Mouse (Mus musculus) cerebellum, adult 11-12 months (tissue): ENCODE measurements at regions not wholly inside any gene's neighbourhood (a gene's known extent, or its start where the extent isn't known, plus 50 kb on each side); places are given as distances from the start of the nearest gene placed in this dataset.

Experiments used
- DNase-seq: peaks from one replicate; pipeline ENCODE4 v3.0.0; 2022

DNA sequence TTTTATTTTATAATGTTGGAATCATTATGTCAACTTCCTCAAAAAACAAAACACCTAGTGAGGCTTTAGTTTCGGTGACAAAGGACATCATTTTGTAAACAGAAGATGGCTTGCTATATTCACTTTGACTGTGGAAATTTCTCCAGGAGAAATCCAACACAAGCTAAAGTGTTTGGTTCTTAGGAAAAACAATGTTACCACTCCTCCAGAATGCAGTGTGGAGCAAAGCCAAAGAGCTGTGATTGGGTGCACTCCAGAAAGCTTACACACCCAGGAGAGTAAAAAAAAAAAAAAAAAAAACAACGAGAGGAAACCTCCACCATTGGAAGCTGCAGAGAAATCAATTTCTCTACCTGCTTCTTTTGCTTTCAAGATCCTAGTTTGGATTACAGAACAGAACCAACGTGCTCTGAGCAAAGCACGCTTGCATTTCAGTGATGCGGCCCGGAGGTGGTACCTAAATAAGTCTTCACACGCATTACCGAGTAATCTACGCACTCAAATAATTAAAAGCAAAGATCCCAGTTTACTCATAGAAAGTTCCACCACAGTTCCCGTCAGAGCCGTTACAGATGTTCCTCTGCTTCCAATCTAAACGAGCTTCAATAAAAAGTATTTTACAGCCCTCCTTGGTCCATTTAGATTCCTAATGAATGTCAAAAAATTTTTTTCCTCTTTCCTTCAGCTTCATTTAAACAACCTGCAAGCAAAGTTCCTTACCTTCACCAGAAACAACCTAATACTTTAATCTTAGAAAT, 199.5 kb upstream of the Gk2 start:
- no peak for DNase-seq

- no peak for DNase-seq
Observed at GRCm38 (mm10) chr5:97655266-97655665, 198.4 kb upstream of the Gk2 start.

- DNase-seq: no peak
Observed at GRCm38 (mm10) chr5:97654414-97654813, 197.6 kb upstream of the Gk2 start.

DNA sequence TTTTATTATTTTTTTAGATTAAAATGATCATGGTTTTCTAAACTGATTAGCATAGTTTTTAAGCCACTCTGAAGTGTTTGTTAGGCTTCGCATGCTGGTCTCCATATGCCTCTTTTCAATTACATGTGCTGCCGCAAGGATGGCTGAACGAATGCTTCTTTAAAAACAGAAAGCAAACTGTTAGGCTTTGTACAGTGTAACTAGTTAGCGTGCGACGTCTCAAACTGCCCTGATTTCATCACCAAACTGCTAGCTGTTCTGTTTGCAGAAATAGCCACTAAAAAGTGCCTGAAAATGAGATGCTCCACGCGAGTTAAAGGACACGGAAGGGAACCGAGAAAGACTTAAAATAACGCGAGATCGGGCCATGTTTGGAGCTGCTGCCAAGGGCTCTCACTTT, 185.4 kb upstream of the Gk2 start:
- DNase-seq: no peak

DNA sequence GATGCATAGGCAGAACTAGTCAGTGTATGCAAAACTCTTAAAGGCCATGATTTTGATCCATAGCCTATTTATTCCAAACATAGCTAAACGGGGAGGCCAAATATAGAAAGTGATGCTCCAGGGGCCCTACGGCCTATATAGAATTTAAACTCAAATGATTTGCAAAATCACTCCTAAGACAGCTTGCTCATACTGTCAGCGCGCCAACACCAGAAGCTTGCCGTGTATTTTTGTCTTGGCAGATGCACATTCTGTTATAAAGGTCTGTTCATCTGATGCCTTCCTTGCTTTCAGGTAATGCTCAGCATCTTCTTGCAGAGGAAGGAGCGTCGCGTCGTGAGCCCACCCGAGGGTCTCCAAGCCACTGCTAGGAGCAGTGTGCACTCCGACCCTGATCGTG, 184.8 kb upstream of the Gk2 start:
- DNase-seq: peak; percentile 43

- no peak for DNase-seq
Observed at GRCm38 (mm10) chr5:97636357-97636756, 179.5 kb upstream of the Gk2 start.

DNA sequence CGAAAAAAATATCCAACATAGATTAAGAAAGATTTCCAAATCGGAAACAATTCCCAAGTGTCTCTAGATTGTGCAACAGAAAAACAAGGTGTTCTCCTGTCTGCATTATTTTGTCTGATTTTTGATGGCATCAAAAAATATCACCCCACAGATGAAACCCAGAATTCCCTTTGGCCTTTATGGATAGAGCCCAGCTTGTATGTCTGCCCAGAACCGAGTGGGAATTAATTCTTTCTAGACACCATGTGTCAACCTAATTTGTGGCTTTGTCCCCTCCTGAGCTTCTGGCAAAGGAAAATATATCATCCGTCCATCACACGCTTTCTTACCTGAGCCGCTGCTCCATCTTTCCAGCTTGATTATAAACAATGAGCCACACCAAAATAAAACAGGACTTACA, 176.9 kb upstream of the Gk2 start:
- DNase-seq: peak; percentile 56

DNA sequence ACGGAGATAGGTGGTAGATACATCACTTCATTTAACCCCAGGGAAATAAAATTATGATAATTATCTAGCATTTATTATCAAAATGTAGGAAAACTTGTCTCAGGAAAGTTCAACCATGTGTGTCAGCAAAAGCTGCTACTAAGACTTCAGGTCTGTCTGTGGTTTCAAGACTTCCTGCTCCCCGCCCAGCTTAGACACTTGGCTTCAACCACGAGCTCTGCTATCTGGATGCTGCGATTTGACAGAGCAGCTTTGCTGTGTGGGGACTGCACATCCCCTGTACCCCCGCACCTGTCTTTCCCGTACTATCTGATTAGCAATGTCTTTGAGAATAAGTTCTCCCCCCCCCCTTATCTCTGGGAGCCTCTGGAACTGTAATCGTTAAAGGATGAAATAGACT, 176.0 kb upstream of the Gk2 start:
- no peak for DNase-seq

- no peak for DNase-seq
Observed at GRCm38 (mm10) chr5:97625200-97625599, 168.4 kb upstream of the Gk2 start.

DNA sequence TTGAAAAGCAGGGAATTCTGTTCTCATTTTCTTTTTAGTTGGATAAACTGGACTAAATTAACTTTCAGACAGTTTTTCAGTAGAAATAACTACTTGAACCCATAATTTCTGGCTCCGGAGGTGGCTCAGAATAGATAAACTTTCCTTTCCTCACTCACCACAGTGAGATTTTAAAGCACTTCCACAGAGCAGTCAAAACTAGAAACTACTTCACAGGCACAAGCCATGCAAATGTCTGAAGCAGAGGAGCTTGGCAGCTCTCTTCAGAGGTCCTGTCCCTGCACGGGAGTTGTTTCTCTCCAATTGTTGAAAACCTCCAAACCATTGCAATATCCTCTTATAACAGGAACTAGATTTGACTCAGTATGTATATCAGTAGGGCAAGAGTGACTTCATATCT, 163.1 kb upstream of the Gk2 start:
- no peak for DNase-seq

DNA sequence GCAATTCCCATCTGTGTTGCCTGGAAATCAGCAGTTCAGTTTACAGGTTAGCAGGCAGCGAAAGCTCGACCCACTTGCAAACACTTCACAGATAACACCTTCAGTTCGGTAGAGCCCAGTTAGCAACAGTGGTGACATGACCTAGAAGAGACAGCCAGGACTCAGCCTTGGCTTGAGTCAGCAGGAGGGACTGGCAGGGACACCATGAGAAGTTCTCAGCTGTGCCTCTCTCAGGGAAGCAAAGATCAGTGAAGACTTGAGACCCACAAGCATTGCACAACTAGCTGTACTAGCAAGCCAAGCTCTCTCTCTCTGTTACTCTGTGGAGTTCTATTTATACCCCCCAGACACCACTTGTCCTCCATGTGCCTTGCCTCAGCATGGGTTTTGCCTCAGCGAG, 161.6 kb upstream of the Gk2 start:
- no peak for DNase-seq

DNA sequence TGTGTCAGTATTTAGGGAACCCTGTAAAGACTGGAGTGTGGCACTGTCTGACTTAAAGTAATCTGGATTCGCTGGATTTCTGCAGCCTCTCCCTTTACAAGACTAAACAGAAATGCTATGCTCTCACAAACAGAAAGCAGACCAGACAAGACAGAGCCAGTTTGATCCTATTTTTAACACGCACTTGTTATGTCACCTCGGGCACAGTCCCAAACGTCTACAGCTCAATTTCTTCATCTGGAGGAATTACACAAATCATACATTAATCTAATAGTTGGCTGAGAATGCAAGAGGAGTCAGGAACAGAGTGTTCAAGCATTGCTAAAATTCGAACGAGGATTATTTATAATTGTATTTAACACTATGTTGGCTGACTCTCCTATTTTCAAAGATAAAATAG, 145.4 kb upstream of the Gk2 start:
- DNase-seq: no peak

GRCm38 (mm10) chr5:97601384-97601783, 144.6 kb upstream of the Gk2 start:
- no peak for DNase-seq

DNA sequence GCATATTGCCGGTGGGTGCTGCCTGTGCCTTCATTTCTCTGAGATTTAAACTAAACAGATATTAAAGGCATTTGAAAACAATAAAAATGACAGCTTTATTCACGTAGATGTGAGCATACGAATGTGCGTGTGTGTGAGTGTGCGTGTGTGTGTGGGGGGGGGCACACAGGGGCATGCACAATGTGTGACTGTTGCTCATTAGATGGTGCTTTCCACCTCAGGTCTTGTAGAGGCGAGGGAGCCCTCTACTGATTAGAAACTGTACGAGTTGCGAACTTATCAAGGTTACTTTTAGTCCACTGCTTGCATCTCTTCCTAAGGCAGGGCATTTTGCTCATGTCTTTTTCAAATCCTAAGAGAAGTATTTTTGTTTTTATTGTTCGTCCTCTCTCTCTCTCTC, 141.9 kb upstream of the Gk2 start:
- DNase-seq: peak; percentile 10

DNA sequence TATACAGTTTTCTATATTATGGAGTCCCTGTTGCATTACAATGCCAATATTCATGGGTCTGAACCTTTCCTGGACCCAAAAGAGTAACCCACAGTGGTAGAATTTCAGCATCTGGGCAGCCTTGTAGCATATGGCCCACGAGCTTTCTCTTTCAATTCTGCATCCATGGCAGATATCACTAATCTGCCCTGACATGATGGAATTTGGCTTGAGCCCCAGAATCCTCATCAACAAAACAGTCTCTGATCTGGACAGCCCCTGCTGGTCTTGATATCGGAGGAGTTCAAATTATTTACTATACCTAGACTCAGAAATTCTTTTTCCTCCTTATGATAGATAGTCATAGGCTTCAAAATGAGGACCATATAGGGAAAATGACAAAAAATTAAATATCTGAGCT, 139.1 kb upstream of the Gk2 start:
- DNase-seq: no peak

- DNase-seq: no peak
Observed at GRCm38 (mm10) chr5:97594081-97594480, 137.3 kb upstream of the Gk2 start.

DNA sequence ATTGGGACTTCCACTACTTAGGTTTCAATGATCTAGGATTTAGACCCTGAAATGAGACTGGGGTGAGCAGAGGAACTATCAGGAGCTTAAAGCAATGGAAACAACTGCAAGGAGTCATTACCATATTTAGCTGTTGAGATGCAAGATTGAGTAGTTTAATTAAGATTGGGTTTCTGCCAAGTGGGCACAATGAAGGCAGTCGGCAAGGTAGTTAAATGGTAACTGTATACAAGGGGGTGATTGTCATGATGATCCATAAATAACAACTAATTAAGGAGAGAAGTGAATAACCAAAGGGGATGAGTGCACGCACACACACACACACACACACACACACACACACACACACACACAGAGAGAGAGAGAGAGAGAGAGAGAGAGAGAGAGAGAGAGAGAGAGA, 125.7 kb upstream of the Gk2 start:
- DNase-seq: no peak

- DNase-seq: peak; percentile 4
Observed at GRCm38 (mm10) chr5:97565486-97565885, 108.7 kb upstream of the Gk2 start.

DNA sequence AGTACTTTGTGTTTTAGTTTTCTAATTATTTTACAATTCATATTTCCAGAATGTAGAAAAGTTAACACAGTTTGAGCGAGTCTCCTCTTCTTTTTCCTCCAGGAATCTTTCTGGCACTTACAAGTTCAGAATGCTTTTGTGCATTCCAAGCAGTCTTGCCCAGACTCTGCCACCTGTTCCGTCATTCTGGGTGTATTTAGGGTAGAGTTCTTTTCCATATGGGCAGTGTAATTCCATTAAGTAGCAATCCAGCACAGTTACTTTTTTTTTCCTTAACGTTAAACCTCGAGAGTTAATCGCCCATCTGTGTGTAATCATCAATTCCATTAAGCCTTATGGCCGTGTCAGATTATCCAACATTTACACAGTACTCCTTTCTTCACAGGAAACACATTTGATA, 106.9 kb upstream of the Gk2 start:
- no peak for DNase-seq

DNA sequence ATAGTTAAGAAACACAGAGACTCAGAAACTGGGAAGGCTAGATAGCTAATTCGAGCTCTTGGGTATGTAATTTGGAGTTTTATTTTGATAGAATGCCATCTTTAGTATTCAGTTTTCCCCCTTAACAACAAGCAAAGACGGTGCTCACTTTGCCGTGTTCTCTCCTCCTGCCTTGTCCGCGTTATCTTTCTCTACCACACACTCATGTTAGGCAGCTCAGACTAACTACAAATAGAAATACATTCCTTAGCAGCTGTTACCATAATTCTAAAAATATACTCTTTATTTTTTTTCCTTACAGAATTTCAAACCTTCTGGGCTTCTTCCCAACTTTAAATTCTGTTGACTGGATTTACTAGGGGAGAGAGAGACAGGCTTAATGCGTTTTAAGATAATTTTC, 97.5 kb upstream of the Gk2 start:
- DNase-seq: no peak

GRCm38 (mm10) chr5:97553122-97553521, 96.3 kb upstream of the Gk2 start:
- DNase-seq: no peak

GRCm38 (mm10) chr5:97537492-97538257, 80.9 kb upstream of the Gk2 start:
- DNase-seq: no peak

DNA sequence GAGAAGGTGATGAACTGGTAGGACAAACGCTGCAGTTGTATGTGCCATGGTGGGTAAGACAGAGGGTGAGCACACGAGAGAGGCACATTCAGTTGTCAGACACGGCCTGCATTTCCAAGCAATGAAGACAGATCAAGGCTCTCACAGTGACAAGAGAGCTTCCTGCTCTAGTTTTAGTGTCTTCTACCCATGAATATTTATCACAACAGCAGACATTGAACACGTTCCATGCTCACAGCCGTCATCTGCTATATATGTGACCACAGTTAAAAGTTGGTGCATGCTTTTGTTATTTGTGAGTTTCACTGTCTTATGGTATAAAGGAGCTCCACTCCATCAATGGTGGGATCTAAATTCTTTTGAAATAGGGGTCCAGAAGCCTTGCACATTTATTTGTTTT, 76.9 kb upstream of the Gk2 start:
- no peak for DNase-seq

DNA sequence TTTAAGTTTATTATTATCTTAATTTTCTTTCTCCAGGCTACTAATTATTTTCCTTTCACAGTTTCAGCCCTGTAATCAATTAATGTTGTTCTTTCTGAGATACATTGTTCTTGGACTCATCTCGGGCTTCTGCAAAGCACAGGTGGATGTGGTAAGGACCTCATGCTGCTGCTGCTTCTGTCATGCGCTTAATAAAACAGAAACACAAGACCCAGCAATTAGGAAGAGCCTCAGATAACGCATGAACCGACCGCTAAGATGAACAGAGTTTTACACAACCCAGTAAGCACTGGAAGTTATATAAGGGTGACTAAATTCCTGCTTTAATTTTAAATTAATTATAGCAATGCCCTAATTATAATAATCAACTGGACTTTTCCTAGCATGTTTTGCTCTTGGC, 70.7 kb upstream of the Gk2 start:
- peak; percentile 27 for DNase-seq
